Mouse (Mus musculus) adrenal gland, adult 8-10 months (tissue): ENCODE measurements at regions not wholly inside any gene's neighbourhood (a gene's known extent, or its start where the extent isn't known, plus 50 kb on each side); places are given as distances from the start of the nearest gene placed in this dataset.

ENCODE experiments used
- DNase-seq: peaks from one replicate; pipeline ENCODE4 v3.0.0; 2022

DNA sequence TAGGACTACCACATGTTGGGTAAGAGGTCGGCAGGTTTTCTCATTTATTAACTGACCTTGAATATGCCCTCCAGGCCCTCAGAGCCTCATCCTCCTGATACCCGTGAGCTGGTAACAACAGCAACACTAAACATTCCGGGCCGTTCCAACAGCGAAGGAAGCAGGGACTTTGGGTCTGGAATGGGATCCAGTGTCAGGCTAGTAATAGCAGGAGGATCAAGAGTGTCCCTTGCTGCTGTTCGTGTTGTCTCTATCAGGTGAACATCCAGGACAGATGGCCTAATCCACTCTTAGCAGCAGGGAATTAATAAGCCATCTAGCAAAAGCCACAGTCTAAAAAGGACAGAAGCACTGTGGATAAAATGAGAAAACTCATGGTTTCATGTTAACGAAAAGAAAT lies 106.7 kb downstream of the Cpeb2 start:
- no peak for DNase-seq

GRCm38 (mm10) chr5:43341475-43341874 lies 108.5 kb downstream of the Cpeb2 start:
- no peak for DNase-seq

- no peak for DNase-seq
These were observed 111.5 kb downstream of the Cpeb2 start for GRCm38 (mm10) chr5:43344441-43344840.

- DNase-seq, result no peak
These were observed 118.0 kb downstream of the Cpeb2 start for GRCm38 (mm10) chr5:43350987-43351386.

DNA sequence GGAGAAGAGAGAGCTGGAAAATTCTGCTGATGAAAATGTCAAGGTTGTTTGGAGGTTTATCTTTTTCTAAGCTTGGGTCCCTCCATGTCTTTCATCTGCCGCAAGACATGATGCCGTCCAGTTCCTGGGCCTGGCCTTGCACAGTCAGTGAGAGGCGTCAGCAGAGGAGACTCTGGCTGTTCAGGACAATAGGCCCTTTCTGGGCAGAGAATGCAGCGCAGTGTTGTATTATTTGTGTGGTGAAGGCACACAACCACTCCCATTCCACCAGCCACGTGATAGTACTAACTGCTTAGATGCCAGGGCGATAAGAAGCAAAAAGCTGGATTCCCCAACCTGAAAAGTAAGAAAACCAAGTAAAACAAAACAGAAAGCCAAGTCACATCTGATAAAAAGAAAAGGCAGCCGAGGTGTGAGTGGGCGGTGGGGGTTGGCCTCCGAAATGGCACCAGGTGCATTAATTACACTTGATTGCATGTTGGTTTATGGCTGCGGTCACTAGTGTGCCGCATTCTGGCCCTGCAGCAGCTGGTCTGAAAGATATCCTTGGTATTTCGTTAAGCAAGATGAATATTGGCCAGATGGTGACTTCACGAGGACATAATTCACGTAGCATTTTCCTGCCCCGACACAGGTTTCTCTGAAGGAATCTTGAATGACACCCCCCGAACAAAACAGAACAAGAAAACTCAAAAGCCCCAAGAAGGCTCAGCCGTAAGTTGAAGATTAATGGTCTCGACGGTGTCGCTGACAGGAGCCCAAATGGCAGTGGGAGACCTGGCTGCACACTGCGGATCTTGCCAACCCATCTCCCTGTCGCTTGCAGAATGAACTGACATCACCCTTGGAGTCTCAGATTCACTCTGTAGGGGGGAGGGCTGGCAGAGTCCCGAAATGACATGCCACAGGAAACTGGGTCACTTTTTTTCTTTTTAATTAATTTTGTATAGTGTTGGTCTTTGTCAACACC lies 120.3 kb downstream of the Cpeb2 start:
- DNase-seq, result peak; percentile 70

DNA sequence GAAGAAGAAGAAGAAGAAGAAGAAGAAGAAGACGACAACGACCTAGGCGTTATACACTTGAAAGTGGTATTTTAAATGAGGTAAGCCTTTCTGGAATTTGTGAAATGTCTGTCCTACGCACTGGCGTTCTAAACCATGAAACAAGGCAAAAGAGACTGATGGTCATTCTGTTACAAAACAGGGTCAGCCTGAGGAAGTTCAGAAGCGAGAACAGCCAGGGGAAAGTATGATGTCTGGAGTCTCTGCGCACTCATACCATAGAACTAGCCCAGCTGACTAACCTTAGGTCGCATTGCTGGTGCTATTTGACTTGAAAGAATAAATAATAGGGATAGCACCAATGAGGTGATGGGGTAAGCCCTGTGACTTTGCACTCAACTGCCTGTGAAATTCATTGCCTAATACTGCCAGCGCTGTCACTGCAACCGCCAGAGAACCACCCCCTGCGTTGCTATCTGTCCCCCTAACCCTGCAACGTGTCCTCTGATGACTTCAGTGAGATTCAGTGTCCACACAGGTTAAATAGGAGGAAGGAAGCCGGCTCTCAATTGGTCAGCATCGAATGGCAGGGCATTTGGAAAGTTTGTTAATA lies 121.5 kb downstream of the Cpeb2 start:
- no peak for DNase-seq

DNA sequence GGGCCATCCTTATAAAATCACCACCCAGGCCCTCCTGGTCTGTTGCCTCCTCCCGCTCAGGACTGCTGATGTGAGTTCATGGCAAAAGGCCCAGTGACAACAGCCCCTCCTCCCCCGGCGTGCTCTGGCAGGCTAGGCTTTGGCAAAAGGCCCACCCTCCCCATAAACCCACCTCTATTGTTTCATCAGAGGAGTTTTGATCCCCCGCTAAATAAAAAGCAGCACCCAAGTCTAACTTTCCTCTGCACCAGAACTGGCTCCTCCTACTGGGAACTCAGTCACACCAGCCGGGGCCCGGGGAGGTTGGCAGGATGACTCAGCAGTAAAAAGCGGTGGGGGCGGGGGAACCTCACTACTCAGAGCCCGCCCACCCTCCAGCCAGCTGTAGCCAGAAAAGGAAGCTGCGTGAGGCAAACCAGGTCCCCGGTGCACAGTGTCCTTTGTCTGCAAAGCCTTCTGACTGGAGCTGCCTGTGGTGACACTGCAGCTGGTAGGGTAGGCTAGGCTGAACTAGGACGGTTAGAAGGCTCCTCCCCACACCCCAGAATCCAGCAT lies 122.1 kb downstream of the Cpeb2 start:
- peak; percentile 83 for DNase-seq

GRCm38 (mm10) chr5:43355832-43356231 lies 122.9 kb downstream of the Cpeb2 start:
- no peak for DNase-seq

- no peak for DNase-seq
These were observed 124.2 kb downstream of the Cpeb2 start for GRCm38 (mm10) chr5:43357100-43357680.

DNA sequence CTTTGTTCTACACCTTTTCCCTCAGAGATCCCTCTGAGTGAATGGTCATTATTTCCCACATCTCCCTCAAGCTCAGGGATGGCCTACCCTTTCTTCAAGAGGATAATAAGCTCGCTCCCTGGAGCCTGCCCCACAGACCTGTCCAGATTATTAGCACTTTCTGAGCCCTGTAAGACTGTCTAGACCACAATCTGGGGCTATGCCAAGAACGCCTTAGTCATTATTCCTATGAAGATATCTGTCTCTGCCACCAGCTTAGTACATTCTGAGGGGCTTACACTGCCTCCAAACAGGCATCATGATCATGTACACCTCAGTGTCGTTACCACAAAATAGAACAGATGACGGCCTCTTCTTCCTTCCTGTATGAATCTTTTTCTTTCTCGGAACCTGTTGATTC lies 124.9 kb downstream of the Cpeb2 start:
- no peak for DNase-seq

GRCm38 (mm10) chr5:43358928-43359765 lies 126.2 kb downstream of the Cpeb2 start:
- no peak for DNase-seq

GRCm38 (mm10) chr5:43360298-43360697 lies 127.3 kb downstream of the Cpeb2 start:
- DNase-seq, result no peak

DNA sequence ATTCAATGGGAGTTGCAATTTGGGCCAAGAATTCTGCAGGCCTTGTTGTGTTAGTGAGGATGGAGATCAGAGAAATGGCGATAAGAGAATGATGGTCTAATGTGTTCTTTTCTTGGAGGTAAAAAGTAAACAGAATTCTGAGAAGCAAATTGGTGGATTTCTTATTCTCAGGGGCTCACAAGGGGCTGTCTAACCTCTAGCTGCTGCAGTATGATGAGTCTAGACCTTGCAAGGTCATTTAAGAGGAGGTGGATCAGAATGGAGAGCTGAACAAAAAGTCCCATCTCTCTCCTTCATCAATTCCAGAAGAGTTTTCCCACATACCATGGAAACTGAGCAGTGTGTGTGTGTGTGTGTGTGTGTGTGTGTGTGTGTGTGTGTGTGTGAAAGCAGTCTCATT lies 128.1 kb downstream of the Cpeb2 start:
- no peak for DNase-seq

DNA sequence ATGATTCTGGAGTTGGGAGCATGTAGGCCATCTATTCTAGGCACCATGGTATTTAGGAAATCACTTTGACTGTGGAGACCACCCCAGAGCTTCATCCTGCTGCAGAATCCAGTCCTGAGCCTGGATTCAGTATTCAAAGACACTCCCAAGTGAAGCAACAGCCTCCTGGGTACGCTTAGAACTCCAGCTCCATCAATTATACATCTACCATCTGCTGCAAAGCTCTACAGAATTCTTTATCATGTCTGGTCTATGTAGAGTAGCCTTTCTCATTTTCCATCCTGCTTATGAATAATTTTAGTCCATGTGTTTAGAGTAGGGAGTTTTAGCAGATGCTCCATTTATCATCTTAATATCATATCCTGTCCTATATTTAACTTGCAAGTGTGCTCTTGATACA lies 139.4 kb downstream of the Cpeb2 start:
- no peak for DNase-seq

DNA sequence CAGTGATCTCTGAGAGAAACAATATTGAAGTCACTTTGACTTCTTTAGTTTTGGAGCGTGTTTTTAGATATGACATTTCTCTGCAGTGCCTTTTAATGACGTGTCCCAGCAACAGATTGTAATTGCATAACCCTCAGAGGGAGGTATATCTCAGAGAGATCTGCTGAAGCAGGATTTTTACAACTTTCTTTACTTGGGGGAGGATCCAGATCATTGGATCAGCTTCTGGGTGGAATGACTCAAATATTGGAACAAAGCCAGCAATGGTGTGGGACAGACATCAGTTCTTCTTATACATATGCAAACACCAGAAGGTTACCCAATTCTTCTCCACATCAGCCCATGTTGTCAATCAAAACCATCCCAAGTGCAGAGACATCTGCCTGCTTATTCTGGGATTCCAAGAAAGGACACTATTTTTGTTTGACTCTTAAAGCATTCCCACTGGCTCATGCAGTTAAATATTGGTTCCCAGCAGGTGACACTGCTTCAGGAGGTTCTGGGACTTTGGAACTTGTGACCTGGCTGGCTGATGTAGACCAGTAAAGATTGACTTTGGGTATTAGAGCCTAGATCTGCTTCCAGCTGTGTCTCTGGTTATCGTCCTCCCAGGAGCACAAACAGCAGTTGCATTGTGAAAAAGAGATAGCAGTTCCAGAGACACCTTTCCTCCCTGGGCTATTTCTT lies 130.5 kb upstream of the C1qtnf7 start:
- no peak for DNase-seq

- no peak for DNase-seq
These were observed 124.3 kb upstream of the C1qtnf7 start for GRCm38 (mm10) chr5:43390997-43391396.

- peak; percentile 12 for DNase-seq
These were observed 123.8 kb upstream of the C1qtnf7 start for GRCm38 (mm10) chr5:43391412-43392029.

GRCm38 (mm10) chr5:43392908-43393545 lies 122.3 kb upstream of the C1qtnf7 start:
- no peak for DNase-seq

GRCm38 (mm10) chr5:43417259-43417658 lies 98.1 kb upstream of the C1qtnf7 start:
- no peak for DNase-seq

- peak; percentile 39 for DNase-seq
These were observed 92.3 kb upstream of the C1qtnf7 start for GRCm38 (mm10) chr5:43422815-43423687.
